Mouse (Mus musculus): Measurements from ENCODE around the gene Slc35g1.
"Not testable (repeated sequence)": the region's sequence is repeated elsewhere in the genome, so short reads cannot be mapped to it uniquely, and the experiment has no call there.

Gene Slc35g1

DNA sequence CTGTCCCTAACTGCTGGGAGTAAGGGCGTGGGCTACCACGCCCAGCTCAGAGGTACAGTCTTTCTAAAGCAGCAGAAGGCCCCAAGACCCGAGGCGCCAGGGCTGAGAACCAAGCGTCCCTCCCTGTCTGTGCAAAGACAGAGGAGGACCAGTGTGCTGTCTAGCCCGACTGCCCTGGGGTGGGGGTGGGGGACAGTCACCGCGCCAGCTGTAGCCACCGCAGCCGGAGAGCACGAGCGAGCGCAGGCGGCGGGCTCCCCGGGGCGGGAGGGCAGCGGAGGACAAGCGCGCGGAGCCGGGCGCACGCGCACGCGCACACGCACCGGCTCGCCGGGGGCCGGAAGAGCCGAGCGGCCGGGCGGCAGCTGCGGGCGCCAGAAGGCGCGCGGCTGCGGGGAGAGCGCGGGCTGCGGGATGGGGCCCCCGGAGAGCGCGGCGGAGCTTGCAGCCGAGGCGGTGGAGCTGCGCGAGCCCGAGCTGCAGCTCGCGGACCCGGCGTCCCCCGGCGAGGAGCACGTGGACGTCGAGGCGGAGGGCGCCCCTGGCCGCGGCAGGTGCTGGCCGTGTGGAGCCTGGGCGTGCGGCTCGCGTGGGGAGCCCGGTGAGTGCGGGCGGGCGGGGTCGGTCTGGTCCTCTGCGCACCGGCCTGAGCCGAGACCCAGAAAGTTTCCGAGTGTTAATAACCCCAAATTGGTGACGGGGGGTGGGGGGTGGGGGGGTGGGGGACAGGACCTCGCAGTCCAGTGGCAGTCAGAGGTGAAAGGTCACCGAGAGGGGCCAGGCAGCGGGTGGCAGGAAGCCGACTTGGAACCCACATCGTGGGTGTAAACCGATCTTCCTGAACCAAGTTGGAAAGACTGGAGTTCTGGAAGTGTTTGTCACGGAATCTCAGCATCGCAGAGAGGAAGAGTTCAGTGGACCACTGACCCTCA lies at the start of gene Slc35g1:
Gene Slc35g1, plus strand, starts transcription at position 280 of the 932 bp plus-strand sequence.
- peak; percentile 88 for DNase-seq (ENCODE audit: low read depth, low spot score)

DNA sequence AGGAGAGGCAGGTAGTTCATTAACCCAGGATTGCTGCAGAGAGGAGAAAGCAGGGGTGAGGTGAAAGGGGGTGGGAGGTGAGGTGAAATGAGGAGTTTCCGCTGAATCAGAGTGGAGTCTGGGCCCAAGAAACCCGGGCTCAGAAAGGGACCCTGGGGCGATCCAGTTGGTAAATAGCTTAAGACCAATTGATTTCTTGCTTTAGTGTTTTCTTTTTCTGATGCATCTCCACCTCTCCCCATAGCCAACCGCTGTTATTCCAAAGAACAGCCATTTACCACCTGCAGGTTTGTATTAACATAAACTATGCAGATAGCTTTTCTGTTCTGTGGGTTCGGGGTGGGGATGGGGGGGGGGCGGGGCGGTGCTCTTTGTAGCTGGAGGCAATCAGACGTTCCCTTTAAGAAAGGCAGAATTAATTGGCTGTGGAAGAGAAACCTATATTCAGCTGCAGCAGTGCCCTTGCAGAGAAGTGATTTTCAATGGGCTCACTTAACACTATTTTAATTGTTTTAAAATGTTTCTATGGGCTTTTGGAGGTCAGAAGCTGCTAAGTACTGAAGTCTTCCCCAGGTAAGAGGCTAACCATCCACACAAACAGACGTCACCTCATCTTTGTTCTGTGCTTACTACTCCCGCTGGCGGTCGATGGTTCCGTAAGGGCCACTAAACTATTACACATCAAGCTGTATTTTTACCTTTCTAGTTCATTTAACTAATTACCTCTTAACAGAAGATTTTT lies 47.3 kb upstream of the Slc35g1 start:
- no peak for DNase-seq (ENCODE audit: low read depth, low spot score)

DNA sequence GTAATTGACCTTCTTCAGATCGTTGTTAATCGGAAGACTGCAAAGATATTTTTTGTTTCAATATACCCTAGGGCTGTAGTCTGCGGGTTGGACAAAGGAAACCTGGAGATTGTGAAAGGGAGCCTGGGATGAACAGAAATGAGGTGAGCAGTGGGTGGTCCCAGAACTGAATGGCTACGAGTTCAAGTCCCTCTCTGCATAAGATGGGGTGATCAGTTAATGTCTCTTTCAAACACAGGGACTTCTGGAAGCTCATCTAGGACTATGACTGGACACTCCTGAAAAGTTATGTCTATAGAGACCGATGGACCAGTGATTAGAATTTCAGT lies 46.8 kb upstream of the Slc35g1 start:
- no peak for DNase-seq (ENCODE audit: low read depth, low spot score)

DNA sequence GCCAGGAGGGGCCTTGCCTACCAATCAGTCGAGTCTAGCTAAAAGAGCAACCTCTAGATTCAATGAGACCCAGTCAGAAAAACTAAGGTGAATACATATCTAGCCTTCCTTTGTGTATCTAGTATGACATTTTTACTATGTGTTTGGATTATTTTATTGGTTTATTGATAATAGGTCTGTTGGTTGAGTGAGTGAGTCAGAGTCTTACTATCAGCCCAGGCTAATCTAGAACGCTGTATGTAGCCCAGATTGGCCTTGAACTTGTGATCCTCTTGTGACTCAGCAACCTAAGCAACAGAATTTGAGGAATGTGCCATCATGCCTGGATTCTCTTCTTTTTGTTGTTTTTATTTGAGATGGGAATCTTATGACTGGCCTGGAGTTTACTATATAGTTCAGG lies 44.6 kb upstream of the Slc35g1 start:
- no peak for DNase-seq (ENCODE audit: low read depth, low spot score)

DNA sequence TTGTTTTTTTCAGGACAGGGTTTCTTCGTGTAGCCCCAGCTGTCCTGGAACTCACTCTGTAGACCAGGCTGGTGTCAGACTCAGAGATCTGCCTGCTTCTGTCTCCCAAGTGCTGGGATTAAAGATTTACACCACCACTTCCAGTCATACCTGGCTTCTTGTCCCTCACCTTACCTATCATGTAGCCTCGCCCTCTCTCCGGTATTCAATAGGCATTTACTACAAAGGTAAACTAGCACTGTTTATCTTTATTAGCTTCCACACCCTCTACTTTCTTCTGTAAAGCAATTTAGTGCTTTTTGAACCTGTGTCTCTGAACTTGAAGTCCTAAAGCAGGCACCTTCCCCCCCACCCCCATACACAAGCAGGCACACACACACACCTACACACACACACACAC lies 44.1 kb upstream of the Slc35g1 start:
- no peak for DNase-seq (ENCODE audit: low read depth, low spot score)

DNA sequence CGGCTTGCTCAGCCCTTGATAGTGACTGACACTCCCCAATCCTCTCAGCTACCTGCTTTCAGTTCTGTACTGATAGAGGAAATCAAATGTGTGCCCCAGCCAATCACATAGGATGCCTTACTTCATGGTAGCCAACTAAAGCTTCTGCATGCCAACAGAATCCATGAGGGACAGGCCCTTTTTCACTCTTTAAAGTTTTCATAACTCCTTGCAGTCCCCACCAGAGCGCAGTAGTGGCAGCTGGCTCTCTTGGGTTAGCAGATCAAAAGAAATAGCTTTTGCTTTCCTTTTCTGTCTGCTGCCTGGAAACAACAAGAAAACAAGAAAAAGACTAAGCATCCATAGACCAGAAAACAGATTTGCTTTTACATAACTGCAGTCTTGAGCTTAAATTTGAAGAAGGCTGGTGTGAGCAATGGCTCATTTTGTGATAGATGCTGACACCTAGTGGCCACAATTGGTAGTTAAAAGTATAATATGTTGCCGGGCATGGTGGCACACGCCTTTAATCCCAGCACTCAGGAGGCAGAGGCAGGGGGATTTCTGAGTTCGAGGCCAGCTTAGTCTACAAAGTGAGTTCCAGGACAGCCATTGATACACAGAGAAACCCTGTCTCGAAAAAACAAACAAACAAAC lies 43.2 kb upstream of the Slc35g1 start:
- peak; percentile 67 for DNase-seq (ENCODE audit: low read depth, low spot score)

DNA sequence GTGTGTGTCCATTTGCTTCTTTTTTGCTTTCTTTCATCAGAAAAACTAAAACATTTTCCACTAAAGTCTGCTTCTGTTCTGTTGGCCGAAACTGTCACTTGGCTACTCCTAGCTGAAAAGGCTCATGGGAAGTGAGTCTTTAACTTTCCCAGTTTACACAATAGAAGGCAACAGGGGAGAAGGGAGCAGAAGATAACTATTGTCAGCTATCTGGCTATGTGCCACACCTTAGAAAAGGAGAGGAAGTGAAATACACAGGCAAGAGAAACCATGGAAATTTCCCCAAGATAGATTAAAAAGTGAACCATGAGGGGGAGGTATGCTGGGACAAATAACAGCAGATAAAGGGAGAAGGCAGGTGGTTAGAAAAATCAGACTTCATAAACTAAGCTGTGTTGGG lies 41.5 kb upstream of the Slc35g1 start:
- no peak for DNase-seq (ENCODE audit: low read depth, low spot score)

DNA sequence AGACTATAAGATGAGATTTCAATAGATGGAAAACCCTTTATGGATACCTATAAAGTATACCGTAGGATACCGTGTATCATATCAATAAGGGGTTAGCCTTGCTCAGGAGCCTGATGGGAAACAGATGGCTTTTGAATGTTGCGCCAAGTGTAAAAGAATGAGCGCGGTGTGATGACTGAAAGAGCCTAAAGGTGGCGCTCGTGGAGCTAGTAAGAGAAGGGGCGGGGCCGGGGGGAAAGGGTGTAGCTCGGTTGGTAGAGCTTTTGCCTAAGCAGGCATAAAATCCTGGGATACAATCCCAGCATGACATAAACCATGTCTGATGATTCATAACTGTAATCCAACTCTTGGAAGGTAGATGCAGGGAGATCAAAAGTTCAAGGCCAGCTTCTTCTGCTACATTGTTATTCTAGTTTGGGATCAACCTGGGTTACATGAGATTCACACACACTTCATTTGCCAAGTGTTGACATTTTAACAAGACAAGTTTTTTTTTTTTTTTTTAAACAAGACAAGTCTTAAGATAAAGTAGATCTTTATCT lies 40.9 kb upstream of the Slc35g1 start:
- DNase-seq (ENCODE audit: low read depth, low spot score) = peak; percentile 29

DNA sequence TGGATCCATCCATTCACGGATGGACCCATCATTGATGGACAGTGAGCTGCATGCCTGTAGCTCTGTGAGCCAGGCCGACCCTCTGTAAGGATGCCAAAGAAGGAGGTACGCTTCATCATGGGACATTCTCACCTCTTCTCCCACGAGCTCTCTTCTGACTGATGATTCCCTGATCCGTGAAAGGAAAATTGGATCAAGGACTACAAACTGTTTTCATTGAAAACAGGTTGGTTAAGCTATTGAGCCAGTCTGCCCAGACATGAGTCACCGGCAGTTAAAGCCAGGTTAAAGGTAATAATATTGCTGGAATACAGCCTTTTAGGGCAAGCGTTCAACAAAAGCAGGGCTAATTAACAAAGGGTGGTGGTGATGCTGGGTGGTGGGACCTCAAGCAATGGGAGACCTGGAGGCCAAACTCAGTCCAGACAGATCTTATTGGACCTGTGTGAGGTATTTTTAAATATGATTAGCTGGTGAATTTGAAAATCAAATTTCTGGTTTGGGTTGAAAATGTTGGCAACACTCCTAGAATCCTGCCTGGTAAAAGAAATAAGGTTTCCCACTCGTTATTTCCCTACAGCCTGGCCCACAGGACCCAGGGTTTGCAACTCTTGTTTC lies 39.5 kb upstream of the Slc35g1 start:
- no peak for DNase-seq (ENCODE audit: low read depth, low spot score)

DNA sequence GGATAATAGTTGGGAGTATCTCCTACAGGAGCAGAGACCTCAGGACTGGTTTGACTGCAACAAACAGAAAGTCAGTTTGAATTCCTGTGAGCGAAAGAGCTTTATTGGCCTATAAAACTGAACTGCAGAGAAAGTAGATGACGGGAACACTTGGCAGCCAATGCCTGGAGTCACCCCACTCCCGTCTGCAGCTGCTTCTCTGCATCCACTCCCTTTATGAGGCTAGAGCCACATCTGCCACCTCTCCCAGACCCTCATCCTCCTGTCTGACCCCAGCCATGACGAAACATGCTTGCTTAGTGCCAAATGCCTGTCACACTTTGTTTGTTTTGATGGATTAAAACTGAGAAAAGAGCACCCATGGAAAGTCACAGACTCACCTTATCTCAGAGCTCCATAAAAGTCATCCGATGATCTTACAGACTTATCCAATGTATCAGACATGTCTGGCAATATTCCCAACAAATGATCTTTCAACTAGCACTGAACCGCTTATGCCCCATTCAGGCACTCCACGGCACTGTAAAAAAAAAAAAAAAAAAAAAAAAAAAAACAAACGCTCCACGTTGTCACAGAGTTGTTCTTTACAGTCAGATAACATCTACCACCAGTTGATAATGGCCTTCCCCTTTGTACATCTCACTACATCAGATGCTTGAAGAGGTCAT lies 37.7 kb upstream of the Slc35g1 start:
- DNase-seq (ENCODE audit: low read depth, low spot score) = no peak

DNA sequence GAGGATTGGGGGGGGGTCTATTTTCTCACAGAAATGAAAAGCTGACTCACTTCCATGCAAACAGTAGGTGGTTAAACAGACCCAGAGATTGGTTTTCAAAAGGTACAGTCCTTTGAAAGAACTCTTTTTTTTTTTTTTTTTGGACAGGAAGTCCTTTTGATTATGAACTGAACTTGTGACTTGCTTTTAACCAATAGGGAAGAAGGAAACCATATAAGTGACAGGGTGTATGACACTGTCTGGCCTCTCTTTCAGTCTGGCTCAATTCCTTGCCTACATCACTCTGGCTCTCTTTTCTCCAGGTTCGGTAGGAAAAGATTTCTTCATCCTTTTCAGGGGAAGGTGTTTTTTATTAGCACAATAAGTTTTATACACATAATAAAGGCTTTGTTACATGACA lies 36.5 kb upstream of the Slc35g1 start:
- no peak for DNase-seq (ENCODE audit: low read depth, low spot score)

DNA sequence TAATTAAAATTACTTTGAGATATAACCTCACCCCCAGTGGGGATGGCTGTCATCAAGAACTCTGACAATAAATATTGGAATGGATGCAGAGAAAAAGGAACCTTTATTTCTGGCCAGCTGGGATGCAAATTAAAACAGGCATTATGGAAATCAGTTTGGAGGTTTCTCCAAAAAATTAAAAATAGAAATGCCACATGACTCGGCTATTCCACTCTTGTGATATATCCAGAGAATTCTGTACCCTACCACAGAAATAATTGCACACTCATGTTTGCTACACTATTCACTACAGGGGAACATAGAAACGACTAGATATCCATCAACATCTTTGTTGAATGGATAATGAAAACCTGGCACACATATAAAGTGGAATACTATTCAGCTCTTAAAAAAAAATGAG lies 33.9 kb upstream of the Slc35g1 start:
- DNase-seq (ENCODE audit: low read depth, low spot score) = no peak

DNA sequence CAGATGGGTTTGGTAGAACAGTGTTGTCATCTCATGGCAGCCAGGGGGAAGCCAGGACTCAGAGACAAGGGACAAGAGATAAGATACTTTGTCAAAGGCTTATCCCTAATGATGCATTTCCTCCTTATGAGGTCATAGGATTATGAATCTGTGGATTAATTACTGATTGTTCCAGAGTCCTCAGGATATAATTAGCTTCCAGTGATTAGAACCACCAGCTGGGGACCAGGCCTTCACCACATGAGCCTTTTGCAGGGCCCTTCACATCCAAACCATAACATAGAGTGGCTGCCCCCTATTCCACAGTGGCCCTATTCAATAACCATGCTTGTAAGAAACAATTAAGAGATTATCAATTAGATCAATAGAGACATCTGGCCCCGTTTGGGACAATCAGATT lies 32.4 kb upstream of the Slc35g1 start:
- no peak for DNase-seq (ENCODE audit: low read depth, low spot score)

DNA sequence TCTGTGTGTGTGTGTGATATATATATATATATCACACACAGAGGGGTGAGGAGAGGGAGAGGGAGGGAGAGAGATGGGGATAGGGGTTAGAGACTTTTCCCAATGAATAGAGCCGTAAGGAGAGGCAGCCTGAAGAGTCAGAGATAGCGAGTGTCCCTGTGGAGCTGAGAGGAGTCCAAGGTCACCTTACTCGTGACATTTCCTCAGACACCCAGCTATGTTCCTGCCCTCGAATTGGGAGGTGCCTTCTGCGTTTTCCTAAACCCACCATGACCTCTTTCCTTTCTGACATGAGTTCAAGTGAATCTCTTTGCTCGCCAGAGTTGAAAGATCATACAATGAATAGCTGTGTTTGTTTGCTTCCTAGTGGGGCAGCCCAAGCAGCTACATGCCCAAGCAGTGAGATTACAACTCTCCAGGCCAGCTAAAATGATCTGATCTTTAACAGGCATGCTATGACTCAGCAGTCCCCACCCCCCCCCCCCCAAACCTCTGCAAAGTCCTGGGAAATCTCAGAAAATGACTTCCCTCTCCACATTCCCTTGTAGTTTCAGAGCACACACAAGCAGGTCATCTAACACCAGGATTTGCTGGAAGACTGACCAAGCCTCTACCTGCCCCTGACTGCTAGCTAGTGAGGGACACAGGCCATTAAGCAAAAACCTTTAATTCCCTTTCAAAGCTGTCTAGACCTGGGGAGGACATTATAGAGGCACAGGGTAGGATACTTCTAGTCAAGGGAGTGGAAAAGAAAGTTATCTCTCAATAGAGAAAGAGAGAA lies 31.7 kb upstream of the Slc35g1 start:
- no peak for DNase-seq (ENCODE audit: low read depth, low spot score)

DNA sequence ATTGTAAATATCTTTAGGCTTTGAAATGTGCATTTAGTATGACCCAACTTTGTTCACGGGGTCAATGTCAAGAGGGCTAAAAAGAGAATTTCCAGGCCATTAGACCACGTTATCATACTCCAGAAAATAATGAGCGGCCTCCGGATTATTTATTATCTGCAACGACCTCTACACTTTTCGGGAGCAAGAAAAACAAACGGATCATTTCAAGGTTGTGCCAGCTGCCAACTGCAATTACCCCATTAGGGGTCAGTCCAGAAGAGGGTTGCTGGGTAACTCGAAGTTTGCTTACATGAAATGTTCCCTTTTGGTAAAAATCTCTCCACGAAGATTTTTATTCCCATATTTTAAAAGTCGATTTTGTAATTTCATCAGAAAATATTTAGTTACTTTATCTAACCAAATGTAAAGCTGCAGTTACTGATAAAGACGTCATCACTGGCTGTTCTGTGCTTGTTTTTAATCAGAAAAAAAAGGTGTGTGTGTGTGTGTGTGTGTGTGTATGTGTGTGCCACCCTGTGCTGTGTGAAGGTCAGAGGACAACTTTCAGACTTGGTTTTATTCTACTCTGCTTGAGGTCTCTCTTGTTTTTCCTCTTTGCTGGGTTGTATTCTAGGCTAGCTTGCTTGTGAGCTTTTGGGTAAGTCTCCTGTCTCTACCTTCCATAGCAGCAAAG lies 30.7 kb upstream of the Slc35g1 start:
- no peak for DNase-seq (ENCODE audit: low read depth, low spot score)

DNA sequence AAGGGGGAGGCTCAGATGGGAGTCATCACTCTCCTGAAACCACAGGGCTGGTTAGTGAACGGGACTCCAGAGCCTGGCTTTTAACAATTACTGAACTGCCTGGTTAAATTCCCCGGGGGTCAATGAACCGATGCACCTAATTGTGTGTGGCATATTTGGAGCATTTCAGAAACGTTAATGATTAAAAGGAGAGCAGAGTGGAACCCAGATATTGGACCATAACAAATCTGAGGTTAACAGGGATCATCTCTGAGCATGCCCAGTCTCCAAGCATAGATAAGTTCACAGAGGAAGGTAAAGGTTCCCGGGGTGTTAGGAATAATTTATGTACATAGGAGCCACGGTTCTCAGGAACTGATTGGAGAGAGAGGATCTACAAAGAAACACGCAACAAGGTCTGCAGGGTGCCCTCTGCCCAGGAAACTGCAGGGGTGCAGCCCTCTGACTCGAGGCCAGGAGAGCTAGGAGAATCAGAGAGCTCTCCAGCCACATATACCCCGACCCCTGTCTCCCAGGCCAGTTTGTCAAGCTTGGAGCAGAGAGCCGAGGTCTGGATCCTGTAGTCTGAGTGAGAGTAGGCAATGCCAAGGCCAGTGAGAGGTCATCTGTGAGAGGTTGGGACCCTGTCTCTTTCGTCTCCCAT lies 23.2 kb upstream of the Slc35g1 start:
- no peak for DNase-seq (ENCODE audit: low read depth, low spot score)

DNA sequence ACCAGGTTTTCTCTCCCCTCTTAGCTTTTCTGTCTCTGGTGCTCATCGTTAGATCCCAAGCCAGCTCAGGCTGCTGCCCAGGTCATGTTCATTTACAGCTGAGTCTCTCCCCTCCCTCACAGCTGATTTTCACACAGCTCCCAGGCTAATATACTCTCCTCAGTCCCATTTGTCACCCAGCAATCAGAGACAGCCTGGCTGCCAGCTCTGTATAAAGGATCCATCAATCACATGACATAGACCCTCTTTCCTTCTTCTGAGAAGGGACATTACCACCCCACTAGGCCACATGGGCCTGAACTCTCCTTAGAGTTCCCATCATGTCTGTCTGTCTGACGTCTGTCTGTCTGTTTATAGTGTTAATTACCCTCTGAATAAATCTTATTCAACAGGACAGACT lies 22.4 kb upstream of the Slc35g1 start:
- DNase-seq (ENCODE audit: low read depth, low spot score) = no peak

DNA sequence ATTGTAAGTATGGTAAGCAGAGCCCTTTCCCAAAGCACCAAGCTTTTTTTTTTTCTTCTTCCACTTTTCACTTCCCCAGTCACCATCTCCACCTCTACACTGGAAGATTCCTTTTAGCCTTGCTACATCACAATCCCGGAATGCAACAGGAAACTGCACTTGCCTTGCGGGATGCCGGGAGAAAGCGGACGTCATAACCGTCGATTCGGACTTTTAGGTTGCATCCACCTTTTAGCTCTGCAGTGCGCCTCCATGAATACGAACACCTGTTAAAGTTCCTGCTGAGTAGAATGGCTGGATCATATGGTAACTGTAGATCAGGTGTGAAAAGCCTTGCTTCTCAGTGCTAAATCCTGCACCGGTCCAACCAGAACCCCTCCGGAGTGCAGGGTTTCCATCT lies 12.0 kb upstream of the Slc35g1 start:
- no peak for DNase-seq (ENCODE audit: low read depth, low spot score)

DNA sequence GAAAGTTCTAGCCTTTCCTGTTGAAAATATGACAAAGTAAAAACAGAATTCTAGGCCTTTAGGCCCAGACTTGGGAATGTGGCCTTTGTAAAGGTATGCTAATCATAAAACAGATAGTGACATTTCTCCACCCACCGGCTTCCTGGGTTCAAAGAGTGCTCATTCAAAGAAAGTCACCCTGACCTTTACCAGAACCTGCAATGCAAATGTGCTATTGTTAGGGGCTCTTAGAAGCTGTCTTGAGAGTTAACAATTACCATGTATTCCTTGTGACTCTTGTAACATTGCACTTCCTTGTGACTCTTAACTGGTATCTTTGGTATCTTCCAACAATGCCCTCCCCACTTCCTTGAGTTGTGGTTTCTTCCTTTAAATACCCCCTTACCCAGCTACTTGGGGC lies 8.8 kb upstream of the Slc35g1 start:
- DNase-seq (ENCODE audit: low read depth, low spot score) = not testable (repeated sequence)
